Mouse (Mus musculus) thymus, postnatal 10 days (tissue): Measurements from ENCODE around the gene Abcc3.
A peak's percentile ranks its signal among the peaks of the same experiment; 100 is the strongest.

Experiments used
- DNase-seq, 2 experiments: peaks; one replicate each; pipeline ENCODE4 v3.0.0; 2021; ENCODE audit warnings: low spot score in 2 of 2

Abcc3 gene

GRCm38 (mm10) chr11:94326961-94327411 is 65.8 kb downstream of the Abcc3 start:
- DNase-seq: no peak

GRCm38 (mm10) chr11:94324618-94325017 is 68.2 kb downstream of the Abcc3 start:
- no peak for DNase-seq

- no peak for DNase-seq
These were observed 69.4 kb downstream of the Abcc3 start for GRCm38 (mm10) chr11:94323271-94323925.

- no peak for DNase-seq
These were observed 70.2 kb downstream of the Abcc3 start for GRCm38 (mm10) chr11:94322636-94323035.

GRCm38 (mm10) chr11:94321931-94322400 is 70.8 kb downstream of the Abcc3 start, which contains the start of gene Luc7l3:
Luc7l3 (minus strand) TSS chr11:94321988.
- peak; percentile 91 to 94 for DNase-seq

- no peak for DNase-seq
These were observed 71.5 kb downstream of the Abcc3 start for GRCm38 (mm10) chr11:94320969-94321930.

- DNase-seq: no peak
These were observed 74.7 kb downstream of the Abcc3 start for GRCm38 (mm10) chr11:94318056-94318455.

- no peak for DNase-seq
These were observed 75.3 kb downstream of the Abcc3 start for GRCm38 (mm10) chr11:94317515-94317914.

GRCm38 (mm10) chr11:94317014-94317413 is 75.8 kb downstream of the Abcc3 start:
- DNase-seq: no peak

GRCm38 (mm10) chr11:94316528-94316927 is 76.3 kb downstream of the Abcc3 start:
- no peak for DNase-seq

GRCm38 (mm10) chr11:94315308-94315707 is 77.5 kb downstream of the Abcc3 start:
- DNase-seq: no peak

GRCm38 (mm10) chr11:94314098-94314652 is 78.6 kb downstream of the Abcc3 start:
- DNase-seq: no peak

GRCm38 (mm10) chr11:94312733-94313132 is 80.1 kb downstream of the Abcc3 start:
- DNase-seq: no peak

- DNase-seq: no peak
These were observed 97.6 kb downstream of the Abcc3 start for GRCm38 (mm10) chr11:94294996-94295845.
